Mouse (Mus musculus) embryonic facial prominence, embryonic 13.5 days (tissue): Measurements from ENCODE around the gene Cc2d2b. TPM values are rescaled to one million over a fixed set of nuclear protein-coding genes. Genes with fewer than 3 reads are reported as not detected.
A peak's percentile ranks its signal among the peaks of the same experiment; 100 is the strongest.

Experiments
- ATAC-seq: fragments of 200-750 bp; cut with Nextera tagmentation; 2 replicates; pipeline ENCODE4 v1.8.0; 2017; ENCODE audit warnings: low read depth; ENCODE audit not compliant: insufficient number of reproducible peaks, insufficient read depth, low FRiP score, low TSS enrichment
- H3K27ac ChIP-seq: fragments of 300-500 bp; sonication (generic); 2 replicates; pipeline ENCODE4 v1.5.1; 2015; ENCODE audit warnings: moderate library complexity, mild to moderate bottlenecking, inconsistent platforms
- H3K27me3 ChIP-seq: fragments of 300-500 bp; sonication (generic); 2 replicates; pipeline ENCODE4 v1.6.1; 2015; ENCODE audit warnings: mild to moderate bottlenecking, inconsistent platforms
- H3K36me3 ChIP-seq: fragments of 300-500 bp; sonication (generic); 2 replicates; pipeline ENCODE4 v1.6.1; 2015; ENCODE audit warnings: mild to moderate bottlenecking, inconsistent platforms
- H3K4me1 ChIP-seq: fragments of 300-500 bp; sonication (generic); 2 replicates; pipeline ENCODE4 v1.6.1; 2015; ENCODE audit warnings: inconsistent platforms
- H3K4me2 ChIP-seq: fragments of 300-500 bp; sonication (generic); 2 replicates; pipeline ENCODE4 v1.6.1; 2015; ENCODE audit warnings: moderate library complexity, mild to moderate bottlenecking, inconsistent platforms
- H3K4me3 ChIP-seq: fragments of 300-500 bp; sonication (generic); 2 replicates; pipeline ENCODE4 v1.5.1; 2015; ENCODE audit warnings: mild to moderate bottlenecking, inconsistent platforms
- H3K9ac ChIP-seq: fragments of 300-500 bp; sonication (generic); 2 replicates; pipeline ENCODE4 v1.6.1; 2015; ENCODE audit warnings: mild to moderate bottlenecking, inconsistent platforms
- H3K9me3 ChIP-seq: fragments of 300-500 bp; sonication (generic); 2 replicates; pipeline ENCODE4 v1.6.1; 2016; ENCODE audit warnings: inconsistent platforms
- WGBS: fragments of 180-500 bp; shearing (Covaris S2); methylation state at CpG from one replicate; pipeline ENCODE4 v1.1.7; 2015; ENCODE audit warnings: mixed read lengths; 5-methylcytosine and 5-hydroxymethylcytosine counted together
- polyA plus RNA-seq: library from polyadenylated mRNA; unstranded; fragments of >200 nt; fragmentation: Nextera tagmentation; extraction: Ambion mirVana; gene quantifications from 2 replicates; pipeline ENCODE4 v1.2.1, GENCODE M21; 2015

Gene Cc2d2b
- polyA plus RNA-seq, 1 experiment from 2014 or later, result 0.08 TPM

- Histone ChIP-seq H3K9me3 (no peaks in the 10 kb centered on the region), H3K27me3 (no peaks in the 10 kb centered on the region), H3K9ac (no peak overlapping the region), H3K4me1 (no peaks in the 10 kb centered on the region), H3K4me2 (no peak overlapping the region), H3K27ac (no peak overlapping the region), H3K4me3 (no peak overlapping the region), H3K36me3 (no peaks in the 10 kb centered on the region)
- no peak for ATAC-seq
- WGBS, result 88% methylated on average over 6 of the region's 6 CpGs
Measured at GRCm38 (mm10) chr19:40817901-40818532, 69.5 kb downstream of the Cc2d2b start.

- Histone ChIP-seq H3K4me2 (no peak overlapping the region), H3K9me3 (no peaks in the 10 kb centered on the region), H3K36me3 (no peaks in the 10 kb centered on the region), H3K4me1 (no peaks in the 10 kb centered on the region), H3K4me3 (no peak overlapping the region), H3K27ac (no peak overlapping the region), H3K9ac (no peak overlapping the region), H3K27me3 (no peaks in the 10 kb centered on the region)
- ATAC-seq, result no peak
- 58% methylated on average over 7 of the region's 7 CpGs for WGBS
Measured at GRCm38 (mm10) chr19:40818764-40819163, 70.2 kb downstream of the Cc2d2b start.

GRCm38 (mm10) chr19:40821306-40821825, 72.8 kb downstream of the Cc2d2b start:
- Histone ChIP-seq H3K9ac (no peak overlapping the region), H3K9me3 (no peaks in the 10 kb centered on the region), H3K36me3 (no peaks in the 10 kb centered on the region), H3K27ac (no peak overlapping the region), H3K4me3 (no peak overlapping the region), H3K4me1 (no peaks in the 10 kb centered on the region), H3K27me3 (no peaks in the 10 kb centered on the region), H3K4me2 (no peak overlapping the region)
- 76% methylated on average over 4 of the region's 4 CpGs for WGBS
- no peak for ATAC-seq

GRCm38 (mm10) chr19:40825636-40826035, 77.1 kb downstream of the Cc2d2b start:
- ATAC-seq, result no peak
- H3K9me3 ChIP-seq, result no peaks in the 10 kb centered on the region
- no peak overlapping the region for H3K4me3 ChIP-seq
- H3K36me3 ChIP-seq, result no peaks in the 10 kb centered on the region
- H3K9ac ChIP-seq, result no peak overlapping the region
- H3K4me2 ChIP-seq, result no peak overlapping the region
- H3K27me3 ChIP-seq, result no peaks in the 10 kb centered on the region
- H3K27ac ChIP-seq, result no peak overlapping the region
- H3K4me1 ChIP-seq, result peaks cover 8% of the 10 kb centered on the region
- 45% methylated on average over 5 of the region's 5 CpGs for WGBS

GRCm38 (mm10) chr19:40826735-40827134, 78.2 kb downstream of the Cc2d2b start:
- Histone ChIP-seq H3K27me3 (no peaks in the 10 kb centered on the region), H3K9ac (no peak overlapping the region), H3K9me3 (no peaks in the 10 kb centered on the region), H3K4me2 (no peak overlapping the region), H3K4me3 (no peak overlapping the region), H3K36me3 (no peaks in the 10 kb centered on the region), H3K27ac (no peak overlapping the region), H3K4me1 (peaks cover 8% of the 10 kb centered on the region)
- ATAC-seq, result no peak
- WGBS, result 63% methylated on average over 7 of the region's 7 CpGs

GRCm38 (mm10) chr19:40830198-40830597, 81.6 kb downstream of the Cc2d2b start:
- Histone ChIP-seq H3K4me3 (peak overlapping the region; percentile 86), H3K27ac (no peak overlapping the region), H3K4me1 (peaks cover 34% of the 10 kb centered on the region), H3K9ac (peak overlapping the region; percentile 97), H3K4me2 (peak overlapping the region; percentile 80), H3K9me3 (no peaks in the 10 kb centered on the region), H3K36me3 (no peaks in the 10 kb centered on the region), H3K27me3 (no peaks in the 10 kb centered on the region)
- no peak for ATAC-seq
- WGBS, result 57% methylated on average over 7 of the region's 7 CpGs

GRCm38 (mm10) chr19:40830703-40831415, 82.3 kb downstream of the Cc2d2b start, which contains the start of gene Ccnj:
Gene Ccnj (plus strand): TSS chr19:40831279.
- Histone ChIP-seq H3K4me1 (peaks cover 34% of the 10 kb centered on the region), H3K27ac (peak within 1 kb of the TSS; percentile 93), H3K4me2 (peak within 1 kb of the TSS; percentile 80), H3K4me3 (peak within 1 kb of the TSS; percentile 86), H3K36me3 (no peaks in the 10 kb centered on the region), H3K9me3 (no peaks in the 10 kb centered on the region), H3K27me3 (no peaks in the 10 kb centered on the region), H3K9ac (peak within 1 kb of the TSS; percentile 97)
- peak; percentile 97 for ATAC-seq
- WGBS, result under 1% methylated on average over 58 of the region's 71 CpGs

- under 1% methylated on average over 64 of the region's 76 CpGs for WGBS
- H3K4me1 ChIP-seq, result peaks cover 34% of the 10 kb centered on the region
- H3K27me3 ChIP-seq, result no peaks in the 10 kb centered on the region
- no peaks in the 10 kb centered on the region for H3K9me3 ChIP-seq
- ATAC-seq, result peak; percentile 77
- H3K36me3 ChIP-seq, result peaks cover 2% of the 10 kb centered on the region; the same call in 1 of the 2 replicates
- H3K9ac ChIP-seq, result peak overlapping the region; percentile 97
- peak overlapping the region; percentile 86 for H3K4me3 ChIP-seq
- peak overlapping the region; percentile 80 for H3K4me2 ChIP-seq
- peak overlapping the region; percentile 93 for H3K27ac ChIP-seq
Measured at GRCm38 (mm10) chr19:40831416-40832201, 83.1 kb downstream of the Cc2d2b start.

- WGBS, result 27% methylated on average over 5 of the region's 5 CpGs
- Histone ChIP-seq H3K4me2 (peak overlapping the region; percentile 80), H3K27ac (no peak overlapping the region), H3K4me3 (peak overlapping the region; percentile 86), H3K4me1 (peaks cover 34% of the 10 kb centered on the region), H3K9ac (peak overlapping the region; percentile 97), H3K36me3 (peaks cover 9% of the 10 kb centered on the region), H3K27me3 (no peaks in the 10 kb centered on the region), H3K9me3 (no peaks in the 10 kb centered on the region)
- ATAC-seq, result no peak
Measured at GRCm38 (mm10) chr19:40832361-40832760, 83.8 kb downstream of the Cc2d2b start.

GRCm38 (mm10) chr19:40834436-40834835, 85.9 kb downstream of the Cc2d2b start:
- WGBS, result 87% methylated on average over 6 of the region's 6 CpGs
- peaks cover 29% of the 10 kb centered on the region for H3K36me3 ChIP-seq
- no peak overlapping the region for H3K4me3 ChIP-seq
- no peak overlapping the region for H3K9ac ChIP-seq
- ATAC-seq, result no peak
- no peak overlapping the region for H3K4me2 ChIP-seq
- H3K9me3 ChIP-seq, result no peaks in the 10 kb centered on the region
- H3K4me1 ChIP-seq, result peaks cover 34% of the 10 kb centered on the region
- no peak overlapping the region for H3K27ac ChIP-seq
- no peaks in the 10 kb centered on the region for H3K27me3 ChIP-seq

- ATAC-seq, result no peak
- Histone ChIP-seq H3K27ac (no peak overlapping the region), H3K4me1 (peaks cover 16% of the 10 kb centered on the region), H3K9me3 (no peaks in the 10 kb centered on the region), H3K4me2 (no peak overlapping the region), H3K4me3 (no peak overlapping the region), H3K9ac (no peak overlapping the region), H3K36me3 (peaks cover 50% of the 10 kb centered on the region), H3K27me3 (no peaks in the 10 kb centered on the region)
- 94% methylated on average over 7 of the region's 7 CpGs for WGBS
Measured at GRCm38 (mm10) chr19:40838205-40838604, 89.7 kb downstream of the Cc2d2b start.
